Mouse (Mus musculus) embryo, embryonic 11 days (tissue): ENCODE measurements around the gene Robo1.
A peak's percentile ranks its signal among the peaks of the same experiment; 100 is the strongest.

Source experiments
- DNase-seq: peaks from one replicate; pipeline ENCODE4 v3.0.0-alpha.2; 2015

Gene Robo1

GRCm38 (mm10) chr16:72307537-72308330, at the start of gene Robo1:
Gene Robo1 (plus strand): TSS chr16:72308306.
- no peak for DNase-seq

GRCm38 (mm10) chr16:72267839-72268238, 40.3 kb upstream of the Robo1 start:
- DNase-seq: no peak

- no peak for DNase-seq
These were observed 31.6 kb upstream of the Robo1 start for GRCm38 (mm10) chr16:72276390-72277074.

GRCm38 (mm10) chr16:72308331-72308668, 194 bp downstream of the Robo1 start:
- no peak for DNase-seq

- DNase-seq: peak; percentile 47
These were observed 19.2 kb downstream of the Robo1 start for GRCm38 (mm10) chr16:72327321-72327720.

- DNase-seq: no peak
These were observed 20.5 kb downstream of the Robo1 start for GRCm38 (mm10) chr16:72328579-72328978.

- DNase-seq: no peak
These were observed 29.7 kb downstream of the Robo1 start for GRCm38 (mm10) chr16:72337757-72338156.

GRCm38 (mm10) chr16:72350422-72350821, 42.3 kb downstream of the Robo1 start:
- DNase-seq: no peak

- DNase-seq: peak; percentile 72
These were observed 48.6 kb downstream of the Robo1 start for GRCm38 (mm10) chr16:72356515-72357357.

- DNase-seq: no peak
These were observed 68.8 kb downstream of the Robo1 start for GRCm38 (mm10) chr16:72376896-72377295.

- no peak for DNase-seq
These were observed 73.7 kb downstream of the Robo1 start for GRCm38 (mm10) chr16:72381819-72382218.

GRCm38 (mm10) chr16:72383566-72383965, 75.5 kb downstream of the Robo1 start:
- no peak for DNase-seq

GRCm38 (mm10) chr16:72393512-72393911, 85.4 kb downstream of the Robo1 start:
- peak; percentile 30 for DNase-seq

- DNase-seq: no peak
These were observed 90.7 kb downstream of the Robo1 start for GRCm38 (mm10) chr16:72398811-72399210.

GRCm38 (mm10) chr16:72402381-72402780, 94.3 kb downstream of the Robo1 start:
- peak; percentile 35 for DNase-seq

- no peak for DNase-seq
These were observed 101.7 kb downstream of the Robo1 start for GRCm38 (mm10) chr16:72409820-72410219.

GRCm38 (mm10) chr16:72411669-72412270, 103.7 kb downstream of the Robo1 start:
- no peak for DNase-seq

GRCm38 (mm10) chr16:72412879-72413278, 104.8 kb downstream of the Robo1 start:
- DNase-seq: no peak

- no peak for DNase-seq
These were observed 111.4 kb downstream of the Robo1 start for GRCm38 (mm10) chr16:72419328-72420066.

GRCm38 (mm10) chr16:72422426-72422825, 114.3 kb downstream of the Robo1 start:
- DNase-seq: no peak

GRCm38 (mm10) chr16:72434396-72434795, 126.3 kb downstream of the Robo1 start:
- DNase-seq: no peak

- DNase-seq: peak; percentile 21
These were observed 136.5 kb downstream of the Robo1 start for GRCm38 (mm10) chr16:72444428-72445135.
